Mouse (Mus musculus) spleen, postnatal 0 days (tissue): ENCODE measurements around the gene Gm38119. TPM values are rescaled to one million over a fixed set of nuclear protein-coding genes. Genes with fewer than 3 reads are reported as not detected.

ENCODE experiments used
- polyA plus RNA-seq: library from polyadenylated mRNA; unstranded; fragments of >200 nt; fragmentation: Nextera tagmentation; extraction: Ambion mirVana; gene quantifications from 2 replicates; pipeline ENCODE4 v1.2.1, GENCODE M21; 2015

Gm38119 gene
- polyA plus RNA-seq: not detected in 2 replicates

DNA sequence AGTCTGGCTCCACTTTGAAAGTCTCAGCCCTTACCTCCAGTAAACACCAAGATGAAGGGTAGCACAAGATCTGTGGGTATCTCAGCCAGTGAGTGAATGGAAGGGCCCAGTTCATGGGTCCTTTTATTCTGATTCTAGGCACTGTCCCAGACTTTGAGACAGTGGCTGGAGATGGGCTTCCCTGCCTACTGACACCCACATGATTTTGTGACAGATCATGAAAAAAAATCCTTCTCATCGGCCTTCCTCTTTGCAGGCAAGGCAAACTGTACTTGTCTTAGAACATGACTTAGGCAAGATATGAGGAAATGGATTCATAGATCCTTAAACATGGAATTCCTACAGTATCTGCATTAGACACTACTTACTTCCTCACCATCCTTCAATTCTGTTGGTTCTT is at the start of gene Gm38119:
Gm38119 (minus strand) TSS at position 101 of the 400 bp plus-strand sequence.

DNA sequence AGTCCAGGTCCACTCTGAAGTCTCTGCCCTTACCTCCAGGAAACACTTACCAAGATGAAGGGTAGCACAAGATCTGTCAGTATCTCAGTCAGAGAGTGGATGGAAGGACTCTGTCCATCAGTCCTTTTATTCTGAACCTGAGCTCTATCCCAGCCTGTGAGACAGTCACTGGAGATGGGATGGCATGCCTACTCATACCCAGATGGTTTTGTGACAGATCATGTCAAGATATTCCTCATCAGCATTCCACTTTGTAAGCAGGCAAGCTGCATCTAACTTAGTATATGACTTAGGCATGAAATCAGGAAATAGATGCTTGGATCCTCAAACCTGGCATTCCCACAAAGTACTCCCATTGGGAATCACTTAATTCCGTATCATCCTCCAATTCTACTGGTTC is 39.9 kb upstream of the Gm38119 start, which contains the start of gene Lce1i:
Lce1i (minus strand) TSS at position 101 of the 400 bp plus-strand sequence.

DNA sequence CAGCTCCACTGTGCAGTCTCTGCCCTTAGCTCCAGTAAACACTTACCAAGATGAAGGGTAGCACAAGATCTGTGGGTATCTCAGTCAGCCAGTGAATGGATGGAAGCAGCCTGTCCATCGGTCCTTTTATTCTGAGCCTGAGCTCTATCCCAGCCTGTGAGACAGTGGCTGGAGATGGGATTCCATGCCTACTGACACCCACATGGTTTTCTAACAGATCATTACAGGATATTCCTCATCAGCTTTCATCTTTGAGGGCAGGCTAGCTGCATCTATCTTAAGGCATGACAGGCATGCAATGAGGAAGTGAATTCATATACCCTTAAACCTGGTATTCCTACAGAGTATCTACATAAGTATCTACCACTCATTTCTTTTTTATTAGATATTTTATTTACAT is 26.1 kb upstream of the Gm38119 start, which contains the start of gene Lce1h:
Lce1h (minus strand) TSS at position 101 of the 400 bp plus-strand sequence.

DNA sequence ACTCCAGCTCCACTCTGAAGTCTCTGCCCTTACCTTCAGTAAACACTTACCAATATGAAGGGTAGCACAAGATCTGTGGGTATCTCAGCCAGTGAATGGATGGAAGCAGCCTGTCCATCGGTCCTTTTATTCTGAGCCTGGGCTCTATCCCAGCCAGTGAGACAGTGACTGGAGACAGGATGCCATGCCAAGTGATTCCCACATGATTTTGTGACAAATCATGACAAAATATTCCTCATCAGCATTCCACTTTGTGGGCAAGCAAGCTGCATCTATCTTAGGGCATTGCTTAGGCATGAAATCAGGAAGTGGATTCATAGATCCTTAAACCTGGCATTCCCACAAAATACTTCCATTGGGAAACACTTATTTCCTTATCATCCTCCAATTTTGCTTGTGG is 13.3 kb upstream of the Gm38119 start, which contains the start of gene Lce1g:
Lce1g (minus strand) TSS at position 101 of the 400 bp plus-strand sequence.

DNA sequence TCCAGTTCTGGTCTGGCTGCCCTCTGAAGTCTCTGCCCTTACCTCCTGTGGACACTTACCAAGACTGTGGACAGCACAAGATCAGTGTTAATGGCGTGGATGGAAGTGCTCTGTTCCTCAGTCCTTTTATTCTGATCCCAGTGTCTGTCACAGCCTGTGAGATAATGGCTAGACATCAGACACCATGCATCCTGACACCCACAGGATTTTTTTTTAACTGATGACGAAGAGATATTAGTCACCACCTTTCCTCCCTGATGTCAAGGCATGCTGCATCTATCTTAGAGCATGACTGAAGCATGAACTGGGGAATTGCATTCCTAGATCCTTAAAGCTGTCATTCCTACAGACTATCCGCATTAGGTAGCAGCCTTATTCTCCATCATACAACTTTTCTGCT is 18.6 kb downstream of the Gm38119 start, which contains the start of gene Lce1f:
Lce1f (minus strand) TSS at position 101 of the 400 bp plus-strand sequence.

DNA sequence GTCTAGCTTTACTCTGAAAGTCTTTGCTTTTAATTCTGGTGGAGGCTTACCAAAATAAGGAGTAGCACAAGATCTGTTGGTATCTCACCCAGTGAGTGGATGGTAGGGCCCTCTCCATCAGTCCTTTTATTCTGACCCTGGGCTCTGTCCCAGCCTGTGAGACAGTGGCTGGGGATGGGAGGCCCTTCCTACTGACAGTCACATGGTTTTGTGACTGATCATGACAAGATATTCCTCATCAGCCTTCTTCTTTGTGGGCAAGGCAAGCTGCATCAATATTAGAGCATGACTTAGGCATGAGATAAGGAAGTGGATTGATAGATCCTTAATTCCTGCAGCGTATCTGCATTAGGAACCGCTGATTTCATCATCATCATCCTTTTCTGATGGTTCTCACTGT is 29.9 kb downstream of the Gm38119 start, which contains the start of gene Lce1e:
Lce1e (minus strand) TSS at position 101 of the 400 bp plus-strand sequence.

Other genes starting within 250 kb of the Gm38119 start
- not detected in 2 replicates for gene Sprr4, start 238.6 kb downstream of the Gm38119 start, polyA plus RNA-seq
- gene 2310046K23Rik, start 204.6 kb downstream of the Gm38119 start, polyA plus RNA-seq: not detected in 2 replicates
- gene Ivl, start 165.4 kb downstream of the Gm38119 start, polyA plus RNA-seq: 0.12 and 0.19 TPM in 2 replicates
- gene Smcp, start 150.1 kb downstream of the Gm38119 start, polyA plus RNA-seq: not detected in 2 replicates
- not detected in 2 replicates for gene 2210017I01Rik, start 131.6 kb downstream of the Gm38119 start, polyA plus RNA-seq
- gene Lce6a, start 117.4 kb downstream of the Gm38119 start, polyA plus RNA-seq: not detected in 2 replicates
- not detected in 2 replicates for gene Lce1a1, start 90.8 kb downstream of the Gm38119 start, polyA plus RNA-seq
- not detected in 2 replicates for gene Lce1b, start 82.2 kb downstream of the Gm38119 start, polyA plus RNA-seq
- not detected in 2 replicates for gene Lce1a2, start 68.8 kb downstream of the Gm38119 start, polyA plus RNA-seq
- gene Lce1c, start 59.8 kb downstream of the Gm38119 start, polyA plus RNA-seq: 0.17 TPM in 1 of 2 replicates, not detected in the other
- gene Lce1d, start 51.9 kb downstream of the Gm38119 start, polyA plus RNA-seq: not detected in 2 replicates
- not detected in 2 replicates for gene Lce1e, start 30.0 kb downstream of the Gm38119 start, polyA plus RNA-seq
- gene Lce1f, start 18.7 kb downstream of the Gm38119 start, polyA plus RNA-seq: not detected in 2 replicates
- gene Lce1g, start 13.2 kb upstream of the Gm38119 start, polyA plus RNA-seq: not detected in 2 replicates
- not detected in 2 replicates for gene Lce1h, start 26.0 kb upstream of the Gm38119 start, polyA plus RNA-seq
- not detected in 2 replicates for gene Lce1i, start 39.8 kb upstream of the Gm38119 start, polyA plus RNA-seq
- not detected in 2 replicates for gene Lce1j, start 51.4 kb upstream of the Gm38119 start, polyA plus RNA-seq
- not detected in 2 replicates for gene Lce1k, start 68.8 kb upstream of the Gm38119 start, polyA plus RNA-seq
- gene Kprp, start 88.2 kb upstream of the Gm38119 start, polyA plus RNA-seq: not detected in 2 replicates
- not detected in 2 replicates for gene Lce1l, start 112.2 kb upstream of the Gm38119 start, polyA plus RNA-seq
- not detected in 2 replicates for gene 2310050C09Rik, start 131.1 kb upstream of the Gm38119 start, polyA plus RNA-seq
- not detected in 2 replicates for gene Lce3a, start 187.1 kb upstream of the Gm38119 start, polyA plus RNA-seq
- gene Lce3b, start 193.9 kb upstream of the Gm38119 start, polyA plus RNA-seq: not detected in 2 replicates
- gene Lce3c, start 205.4 kb upstream of the Gm38119 start, polyA plus RNA-seq: not detected in 2 replicates
- not detected in 2 replicates for gene Lce3d, start 218.3 kb upstream of the Gm38119 start, polyA plus RNA-seq
- gene Lce3e, start 228.0 kb upstream of the Gm38119 start, polyA plus RNA-seq: not detected in 2 replicates